Mouse (Mus musculus) liver, embryonic 14.5 days (tissue): ENCODE data around the gene Gnb2. TPM values are rescaled to one million over a fixed set of nuclear protein-coding genes. Genes with fewer than 3 reads are reported as not detected.

Source experiments
- ATAC-seq: fragments of 200-750 bp; cut with Nextera tagmentation; 2 replicates; pipeline ENCODE4 v1.8.0; 2017; ENCODE audit warnings: moderate number of reproducible peaks, mild to moderate bottlenecking, moderate library complexity; ENCODE audit not compliant: insufficient read depth
- DNase-seq, 3 experiments: peaks; one replicate each; pipeline ENCODE4 v3.0.0-alpha.2; 2012 to 2013; ENCODE audit warnings: low read depth in 3 of 3, low spot score in 3 of 3
- H3K27ac ChIP-seq: fragments of 300-500 bp; sonication (generic); 2 replicates; pipeline ENCODE4 v1.5.1; 2014; ENCODE audit warnings: moderate library complexity, mild to moderate bottlenecking, control low read depth, inconsistent platforms
- H3K27me3 ChIP-seq: fragments of 300-500 bp; sonication (generic); 2 replicates; pipeline ENCODE4 v1.6.1; 2014; ENCODE audit warnings: mild to moderate bottlenecking, low read length, moderate library complexity; ENCODE audit not compliant: control insufficient read depth, insufficient read depth
- H3K36me3 ChIP-seq: fragments of 300-500 bp; sonication (generic); replicated peaks from 2 replicates; pipeline ENCODE4 v1.6.1; 2014; ENCODE audit warnings: low read depth; ENCODE audit not compliant: control insufficient read depth, insufficient read depth
- H3K4me1 ChIP-seq, 2 experiments: fragments of 200-500 bp in 1 of 2; fragments of 300-500 bp in 1 of 2; sonication (generic) in 1 of 2; replicated peaks; 2 replicates each; pipeline ENCODE4 v1.6.1; 2012 to 2014; ENCODE audit warnings: antibody characterized with exemption in 1 of 2, inconsistent platforms in 1 of 2, low read length in 1 of 2; ENCODE audit not compliant: control insufficient read depth in 2 of 2, insufficient read depth in 2 of 2
- H3K4me2 ChIP-seq: fragments of 300-500 bp; sonication (generic); 2 replicates; pipeline ENCODE4 v1.6.1; 2014; ENCODE audit warnings: low read depth, mild to moderate bottlenecking, control low read depth, moderate library complexity
- H3K4me3 ChIP-seq, 2 experiments: fragments of 200-500 bp in 1 of 2; fragments of 300-500 bp in 1 of 2; sonication (generic) in 1 of 2; 2 replicates each; pipeline ENCODE4 v1.5.1; 2012 to 2014; ENCODE audit warnings: low read depth in 2 of 2, low read length in 2 of 2, mild to moderate bottlenecking in 2 of 2, control low read depth in 1 of 2, inconsistent platforms in 1 of 2, moderate library complexity in 1 of 2; ENCODE audit not compliant: insufficient read depth in 1 of 2
- H3K9ac ChIP-seq: fragments of 300-500 bp; sonication (generic); replicated peaks from 2 replicates; pipeline ENCODE4 v1.6.1; 2014; ENCODE audit warnings: mild to moderate bottlenecking, control low read depth, moderate library complexity
- H3K9me3 ChIP-seq: fragments of 300-500 bp; sonication (generic); 2 replicates; pipeline ENCODE4 v1.6.1; 2016; ENCODE audit warnings: low read length, mixed read lengths; ENCODE audit not compliant: control insufficient read depth
- CTCF ChIP-seq: IDR thresholded peaks from 2 replicates; pipeline ENCODE4 v1.5.1; 2016; ENCODE audit warnings: antibody characterized with exemption, low read depth, control low read depth
- EP300 ChIP-seq: IDR thresholded peaks from 2 replicates; pipeline ENCODE4 v1.6.1; 2016; ENCODE audit warnings: antibody characterized with exemption, low read depth
- WGBS: fragments of 180-500 bp; shearing (Covaris S2); extraction: QIAGEN DNeasy Blood & Tissue Kit; methylation state at CpG from one replicate; pipeline ENCODE4 v1.1.7; 2014; ENCODE audit not compliant: insufficient replicate concordance; 5-methylcytosine and 5-hydroxymethylcytosine counted together
- polyA plus RNA-seq, 2 experiments: library from polyadenylated mRNA; depleted of rRNA in 1 of 2; stranded (reverse) in 1 of 2; unstranded in 1 of 2; fragments of >200 nt; fragmentation: Nextera tagmentation in 1 of 2; extraction: Ambion mirVana in 1 of 2; gene quantifications; 2 replicates each; pipeline versions ENCODE4 v1.2.1 to v1.2.3; 2012 to 2014

Gene Gnb2
- polyA plus RNA-seq, 2 experiments, result 151 to 211 TPM

- Histone ChIP-seq H3K27me3 (no peaks in the 10 kb centered on the region), H3K4me1 (peaks cover 0 to 9% of the 10 kb centered on the region in 2 experiments; a peak in 2 of 4 replicates), H3K9me3 (no peaks in the 10 kb centered on the region), H3K36me3 (peaks cover 47% of the 10 kb centered on the region), H3K9ac (no peak overlapping the region), H3K4me3 (no peak overlapping the region), H3K4me2 (no peak overlapping the region), H3K27ac (no peak overlapping the region)
- no peak for ATAC-seq
- 42% methylated on average over 1 of the region's 1 CpGs for WGBS
- DNase-seq, result no peak
- TF ChIP-seq CTCF (no peak), EP300 (no peak)
These were observed 5.9 kb downstream of the Gnb2 start for GRCm38 (mm10) chr5:137527413-137527812.

GRCm38 (mm10) chr5:137526192-137526936 is 6.9 kb downstream of the Gnb2 start:
- Histone ChIP-seq H3K4me1 (peaks cover 0 to 9% of the 10 kb centered on the region in 2 experiments; a peak in 2 of 4 replicates), H3K36me3 (peaks cover 51% of the 10 kb centered on the region), H3K4me2 (no peak overlapping the region), H3K9ac (no peak overlapping the region; the same call in 1 of the 2 replicates), H3K9me3 (no peaks in the 10 kb centered on the region), H3K27me3 (no peaks in the 10 kb centered on the region), H3K27ac (no peak overlapping the region), H3K4me3 (no peak overlapping the region)
- DNase-seq (peak in 1 of 3 experiments; percentile 20), ATAC-seq (peak; percentile 14; the same call in 1 of the 2 replicates)
- 25% methylated on average over 16 of the region's 16 CpGs for WGBS
- peak; percentile 39; the same call in 1 of the 2 replicates for TF ChIP-seq CTCF
- no peak for TF ChIP-seq EP300

GRCm38 (mm10) chr5:137525511-137525910 is 7.8 kb downstream of the Gnb2 start:
- no peak overlapping the region for H3K4me2 ChIP-seq
- H3K36me3 ChIP-seq, result peaks cover 56% of the 10 kb centered on the region
- no peak overlapping the region for H3K27ac ChIP-seq
- H3K27me3 ChIP-seq, result no peaks in the 10 kb centered on the region
- ATAC-seq, result no peak
- DNase-seq, result no peak
- WGBS, result 74% methylated on average over 16 of the region's 16 CpGs
- H3K9me3 ChIP-seq, result no peaks in the 10 kb centered on the region
- peaks cover 0 to 4% of the 10 kb centered on the region in 2 experiments; a peak in 2 of 4 replicates for H3K4me1 ChIP-seq
- TF ChIP-seq EP300, result no peak
- no peak for TF ChIP-seq CTCF
- H3K9ac ChIP-seq, result no peak overlapping the region
- H3K4me3 ChIP-seq, result no peak overlapping the region

- Histone ChIP-seq H3K36me3 (peaks cover 54% of the 10 kb centered on the region), H3K4me2 (no peak overlapping the region), H3K9me3 (no peaks in the 10 kb centered on the region), H3K9ac (no peak overlapping the region), H3K4me3 (no peak overlapping the region), H3K27ac (no peak overlapping the region), H3K27me3 (no peaks in the 10 kb centered on the region), H3K4me1 (peaks cover 0 to 3% of the 10 kb centered on the region in 2 experiments; a peak in 2 of 4 replicates)
- no peak for ATAC-seq
- WGBS, result 79% methylated on average over 13 of the region's 13 CpGs
- TF ChIP-seq EP300, result no peak
- no peak for TF ChIP-seq CTCF
- DNase-seq, result no peak
These were observed 8.6 kb downstream of the Gnb2 start for GRCm38 (mm10) chr5:137524671-137525070.

GRCm38 (mm10) chr5:137524251-137524515 is 9.1 kb downstream of the Gnb2 start:
- Histone ChIP-seq H3K4me3 (no peak overlapping the region), H3K27ac (no peak overlapping the region), H3K36me3 (peaks cover 51% of the 10 kb centered on the region), H3K9me3 (no peaks in the 10 kb centered on the region), H3K4me2 (no peak overlapping the region), H3K27me3 (no peaks in the 10 kb centered on the region), H3K9ac (no peak overlapping the region), H3K4me1 (peaks cover 0 to 3% of the 10 kb centered on the region in 2 experiments; a peak in 2 of 4 replicates)
- ATAC-seq, result no peak
- no peak for TF ChIP-seq EP300
- no peak for TF ChIP-seq CTCF
- DNase-seq, result no peak
- 90% methylated on average over 8 of the region's 8 CpGs for WGBS
